Mouse (Mus musculus) CD4-positive, CD25-positive, alpha-beta regulatory T cell (primary cell): ENCODE results near the gene Srp54c. TPM values are rescaled to one million over a fixed set of nuclear protein-coding genes. Genes with fewer than 3 reads are reported as not detected.

Source experiments
- polyA plus RNA-seq: library from polyadenylated mRNA; unstranded; fragments of 100-300 nt; shearing (Covaris generic); gene quantifications from one replicate; pipeline ENCODE4 v1.2.1, GENCODE M21; 2017

Srp54c gene
- polyA plus RNA-seq = 74.3 TPM

GRCm38 (mm10) chr12:55229626-55230519 lies at the start of gene Srp54c:
Gene Srp54c, plus strand, starts transcription at chr12:55230168.

GRCm38 (mm10) chr12:55199306-55199705 lies 30.7 kb upstream of the Srp54c start, which contains the start of gene 1700047I17Rik2:
Gene 1700047I17Rik2, plus strand, starts transcription at chr12:55199592.

GRCm38 (mm10) chr12:55299336-55299735 lies 69.4 kb downstream of the Srp54c start, which contains the start of gene 1110008L16Rik:
Gene 1110008L16Rik, plus strand, starts transcription at chr12:55299577.

GRCm38 (mm10) chr12:55302485-55303441 lies 72.8 kb downstream of the Srp54c start, which contains the start of gene Ppp2r3c:
Gene Ppp2r3c, minus strand, starts transcription at chr12:55302998.

Other genes with a start within 250 kb of the Srp54c start
- gene Gm20403, start 243.6 kb upstream of the Srp54c start, polyA plus RNA-seq = 4.3 TPM
- 104 TPM for gene Baz1a, start 215.8 kb upstream of the Srp54c start, polyA plus RNA-seq
- gene 2700097O09Rik, start 150.1 kb upstream of the Srp54c start, polyA plus RNA-seq = 16.3 TPM
- 131 TPM for gene Srp54a, start 149.9 kb upstream of the Srp54c start, polyA plus RNA-seq
- 33.3 TPM for gene Fam177a, start 105.7 kb upstream of the Srp54c start, polyA plus RNA-seq
- gene Srp54b, start 75.1 kb upstream of the Srp54c start, polyA plus RNA-seq = 33.1 TPM
- not detected for gene 1700047I17Rik2, start 30.6 kb upstream of the Srp54c start, polyA plus RNA-seq
- gene 1110008L16Rik, start 69.4 kb downstream of the Srp54c start, polyA plus RNA-seq = 8.5 TPM
- 20.0 TPM for gene Ppp2r3c, start 72.8 kb downstream of the Srp54c start, polyA plus RNA-seq
- 281 TPM for gene Psma6, start 154.1 kb downstream of the Srp54c start, polyA plus RNA-seq